Mouse (Mus musculus): Measurements from ENCODE around the gene Fam57a.
"Not testable (repeated sequence)": the region's sequence is repeated elsewhere in the genome, so short reads cannot be mapped to it uniquely, and the experiment has no call there.

The Fam57a gene

GRCm38 (mm10) chr11:76180146-76180540, 672 bp downstream of the Fam57a start:
- in situ Hi-C loops (cut with MboI, MseI) = no loop called here

GRCm38 (mm10) chr11:76183745-76184144, 4.3 kb downstream of the Fam57a start:
- in situ Hi-C loops (cut with MboI, MseI) = no loop called here

GRCm38 (mm10) chr11:76186908-76187307, 7.4 kb downstream of the Fam57a start:
- in situ Hi-C loops (cut with MboI, MseI) = no loop called here

GRCm38 (mm10) chr11:76196275-76196976, 17.0 kb downstream of the Fam57a start:
- in situ Hi-C loops (cut with MboI, MseI) = no loop called here

- in situ Hi-C loops (cut with MboI, MseI) = no loop called here
These were observed 17.6 kb downstream of the Fam57a start for GRCm38 (mm10) chr11:76196977-76197469.

GRCm38 (mm10) chr11:76201761-76202674, 22.5 kb downstream of the Fam57a start:
- in situ Hi-C loops (cut with MboI, MseI) = no loop called here

- in situ Hi-C loops (cut with MboI, MseI) = no loop called here
These were observed 27.3 kb downstream of the Fam57a start for GRCm38 (mm10) chr11:76206793-76207192.

- in situ Hi-C loops (cut with MboI, MseI) = no loop called here
These were observed 30.9 kb downstream of the Fam57a start for GRCm38 (mm10) chr11:76210228-76210985.

GRCm38 (mm10) chr11:76211595-76211994, 32.1 kb downstream of the Fam57a start:
- in situ Hi-C loops (cut with MboI, MseI) = not testable (repeated sequence)

- in situ Hi-C loops (cut with MboI, MseI) = no loop called here
These were observed 34.4 kb downstream of the Fam57a start for GRCm38 (mm10) chr11:76213841-76214240.

- in situ Hi-C loops (cut with MboI, MseI) = no loop called here
These were observed 35.5 kb downstream of the Fam57a start for GRCm38 (mm10) chr11:76215011-76215410.

GRCm38 (mm10) chr11:76216049-76216540, 36.6 kb downstream of the Fam57a start:
- in situ Hi-C loops (cut with MboI, MseI) = no loop called here

GRCm38 (mm10) chr11:76216681-76217389, 37.4 kb downstream of the Fam57a start:
- in situ Hi-C loops (cut with MboI, MseI) = no loop called here

- in situ Hi-C loops (cut with MboI, MseI) = no loop called here
These were observed 37.9 kb downstream of the Fam57a start, which contains the start of the genes Dbil5 and Gemin4 for GRCm38 (mm10) chr11:76217390-76217800. Gene Dbil5 (plus strand): TSS chr11:76217608. Gene Gemin4 (minus strand): TSS chr11:76217664.

GRCm38 (mm10) chr11:76224631-76225030, 45.2 kb downstream of the Fam57a start:
- in situ Hi-C loops (cut with MboI, MseI) = no loop called here

- in situ Hi-C loops (cut with MboI, MseI) = no loop called here
These were observed 45.6 kb downstream of the Fam57a start for GRCm38 (mm10) chr11:76225051-76225450.

- in situ Hi-C loops (cut with MboI, MseI) = no loop called here
These were observed 56.7 kb downstream of the Fam57a start for GRCm38 (mm10) chr11:76236136-76236535.

- in situ Hi-C loops (cut with MboI, MseI) = no loop called here
These were observed 60.3 kb downstream of the Fam57a start for GRCm38 (mm10) chr11:76239750-76240149.

- in situ Hi-C loops (cut with MboI, MseI) = no loop called here
These were observed 63.7 kb downstream of the Fam57a start, which contains the start of the genes Mrm3 and Glod4 for GRCm38 (mm10) chr11:76242901-76243810. Gene Mrm3 (plus strand): TSS chr11:76243715. Gene Glod4 (minus strand): TSS chr11:76243725.

Data from T-helper 2 cell (primary cell).